Mouse (Mus musculus) E14TG2a.4 (cell line): ENCODE data around the gene Fev.
A peak's percentile ranks its signal among the peaks of the same experiment; 100 is the strongest.

Source experiments
- H3K27me3 ChIP-seq: 2 replicates; pipeline ENCODE4 v1.6.1; 2014; ENCODE audit warnings: low read length, control low read depth; ENCODE audit not compliant: insufficient read depth
- H3K36me3 ChIP-seq: 2 replicates; pipeline ENCODE4 v1.6.1; 2014; ENCODE audit warnings: low read length, control low read depth; ENCODE audit not compliant: insufficient read depth
- H3K4me1 ChIP-seq: replicated peaks from 2 replicates; pipeline ENCODE4 v1.6.1; 2014; ENCODE audit warnings: low read depth, low read length, control low read depth
- H3K4me3 ChIP-seq: replicated peaks from 2 replicates; pipeline ENCODE4 v1.5.1; 2014; ENCODE audit warnings: mild to moderate bottlenecking, low read length
- H3K9me3 ChIP-seq: 2 replicates; pipeline ENCODE4 v1.6.1; 2014; ENCODE audit warnings: low read length, control low read depth
- CTCF ChIP-seq: conservative IDR thresholded peaks from 2 replicates; pipeline ENCODE4 v1.5.1; 2014; ENCODE audit warnings: low read length
- NANOG ChIP-seq: IDR thresholded peaks from 2 replicates; pipeline ENCODE4 v1.6.1; 2014; ENCODE audit warnings: borderline replicate concordance, low read length, mixed read lengths
- POU5F1 ChIP-seq: IDR thresholded peaks from 2 replicates; pipeline ENCODE4 v1.6.1; 2014; ENCODE audit warnings: low read length, borderline replicate concordance

Fev gene

DNA sequence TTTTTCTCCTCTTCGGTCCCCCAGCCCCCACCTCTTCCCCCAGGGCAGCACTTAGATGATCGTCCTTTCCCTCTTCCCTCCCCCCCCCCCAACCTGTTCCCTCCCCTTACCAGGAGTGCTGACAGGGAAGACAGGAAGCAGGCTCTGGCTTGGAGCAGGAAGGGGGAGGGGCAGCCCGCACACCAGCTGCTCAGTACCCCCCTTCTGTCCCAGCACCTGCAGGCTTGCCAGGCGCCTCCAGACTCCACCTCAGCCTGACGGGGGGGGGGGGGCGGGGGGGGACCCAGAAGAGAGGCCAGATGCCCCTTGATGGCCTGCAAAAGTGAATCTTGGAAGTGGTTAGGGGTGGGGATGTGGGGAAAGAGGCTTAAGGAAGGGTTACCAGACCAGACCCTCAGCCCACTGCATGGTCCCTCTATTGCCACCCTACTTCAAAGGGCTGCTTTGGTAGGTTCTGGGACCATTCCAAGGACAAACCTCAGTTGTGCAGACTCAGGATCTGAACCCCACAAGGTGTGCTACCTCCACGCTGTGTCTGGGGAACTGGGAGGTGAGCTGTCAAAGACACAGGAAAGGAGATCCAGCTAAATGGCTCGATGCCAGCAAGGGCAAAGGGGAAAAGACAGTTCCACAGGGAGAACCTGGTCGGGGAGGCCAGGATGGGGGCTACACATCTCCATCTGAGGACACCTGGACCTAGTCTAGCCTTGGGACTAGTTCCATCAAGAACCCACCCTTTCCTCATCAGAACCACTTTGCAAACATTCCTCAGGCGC is 13.6 kb upstream of the Fev start:
- TF ChIP-seq CTCF (no peak), NANOG (no peak), POU5F1 (no peak)

DNA sequence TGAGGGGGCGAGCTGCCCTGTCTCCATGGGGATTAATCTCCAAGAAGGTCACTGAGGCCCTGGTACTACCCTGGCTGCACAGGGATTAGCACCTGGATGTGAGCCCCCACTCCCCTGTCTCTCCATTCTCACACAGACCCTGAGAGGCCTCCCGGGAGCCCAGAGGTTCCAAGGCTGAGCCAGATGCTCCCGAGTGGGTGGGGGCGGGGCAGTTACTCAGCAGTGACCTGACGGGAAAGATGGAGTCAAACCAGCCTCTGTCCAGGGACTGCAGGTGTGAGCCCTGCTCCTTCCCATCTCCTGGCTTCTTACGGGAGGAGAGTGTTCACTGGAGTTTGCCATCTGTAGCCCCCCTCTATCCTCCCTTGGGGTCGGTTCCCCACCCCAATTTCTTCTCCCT is 12.8 kb upstream of the Fev start:
- Histone ChIP-seq H3K27me3 (peaks cover 95% of the 10 kb centered on the region), H3K4me1 (peaks cover 73% of the 10 kb centered on the region), H3K4me3 (peak overlapping the region; percentile 29; the same call in 1 of the 2 replicates), H3K36me3 (no peaks in the 10 kb centered on the region), H3K9me3 (no peaks in the 10 kb centered on the region)
- no peak for TF ChIP-seq CTCF
- no peak for TF ChIP-seq POU5F1

More for the DNA sequence above, 13.6 kb upstream of the Fev start:
- no peak overlapping the region for H3K4me3 ChIP-seq
- peaks cover 95% of the 10 kb centered on the region for H3K27me3 ChIP-seq
- no peaks in the 10 kb centered on the region for H3K9me3 ChIP-seq
- H3K4me1 ChIP-seq, result peaks cover 66% of the 10 kb centered on the region
- H3K36me3 ChIP-seq, result no peaks in the 10 kb centered on the region

DNA sequence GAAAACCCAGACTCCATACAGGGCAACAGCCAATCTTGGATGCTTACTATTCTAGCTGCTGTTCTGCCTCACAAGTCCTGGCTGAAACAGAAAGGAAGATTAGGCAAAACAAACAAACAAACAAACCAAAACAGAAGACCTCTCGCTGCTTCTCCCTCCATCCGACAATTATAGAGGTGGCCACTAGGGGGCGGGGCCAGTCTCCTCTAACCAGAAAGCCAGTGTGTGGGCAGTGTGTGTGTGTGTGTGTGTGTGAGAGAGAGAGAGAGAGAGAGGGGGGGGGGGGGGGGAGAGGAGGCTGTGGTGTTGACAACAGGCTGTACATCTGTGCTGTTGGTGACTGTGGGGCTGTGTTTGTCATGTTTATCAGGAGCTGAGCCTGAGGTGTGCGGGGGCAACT is 9.7 kb upstream of the Fev start:
- Histone ChIP-seq H3K36me3 (no peaks in the 10 kb centered on the region), H3K4me1 (peaks cover 65% of the 10 kb centered on the region), H3K27me3 (peaks cover 97% of the 10 kb centered on the region), H3K9me3 (no peaks in the 10 kb centered on the region), H3K4me3 (no peak overlapping the region)
- TF ChIP-seq NANOG (no peak), CTCF (peak; percentile 67)

DNA sequence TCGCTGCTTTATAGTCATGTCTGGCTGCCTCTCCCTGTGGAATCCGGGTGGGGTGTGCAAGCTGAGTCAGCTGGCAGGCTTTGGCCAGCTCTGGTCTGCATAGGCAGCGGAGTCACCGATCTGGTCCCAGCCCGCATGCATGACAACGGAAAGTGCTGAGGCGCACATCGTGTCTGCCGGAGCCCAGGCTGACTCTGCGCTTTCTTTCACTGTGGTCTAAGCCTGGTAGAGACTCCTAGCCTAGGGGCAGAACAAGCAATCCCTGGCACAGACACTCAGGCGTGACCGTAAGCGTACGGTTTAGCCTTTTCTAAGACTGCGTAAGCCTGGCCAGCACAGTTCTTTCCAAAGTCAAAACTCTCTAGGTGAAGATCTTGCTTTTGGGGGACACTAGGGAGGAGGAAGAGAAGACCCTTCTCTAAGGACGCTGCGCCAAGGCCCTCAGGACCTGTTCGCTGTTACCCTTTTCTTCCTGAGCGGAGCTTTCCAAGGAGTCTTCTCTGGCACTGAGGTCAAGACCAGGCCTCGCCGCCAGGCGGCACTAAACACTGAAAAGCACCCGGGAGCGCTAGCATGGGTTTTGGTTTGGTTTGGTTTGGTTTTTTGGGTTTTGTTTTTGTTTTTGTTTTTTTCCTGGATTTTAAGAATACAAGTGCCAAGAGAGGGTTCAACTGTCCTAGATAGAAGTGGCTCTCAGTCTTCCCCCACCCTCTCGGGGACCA is 8.1 kb upstream of the Fev start, which contains the start of gene Cryba2:
Gene Cryba2, minus strand, starts transcription at position 10 of the 722 bp plus-strand sequence.
- H3K36me3 ChIP-seq, result no peaks in the 10 kb centered on the region
- peak; percentile 93 for TF ChIP-seq CTCF
- TF ChIP-seq NANOG, result no peak
- peak; percentile 82 for TF ChIP-seq POU5F1
- peaks cover 50% of the 10 kb centered on the region for H3K4me1 ChIP-seq
- peaks cover 95% of the 10 kb centered on the region for H3K27me3 ChIP-seq
- peak within 1 kb of the TSS; percentile 72 for H3K4me3 ChIP-seq
- H3K9me3 ChIP-seq, result no peaks in the 10 kb centered on the region

DNA sequence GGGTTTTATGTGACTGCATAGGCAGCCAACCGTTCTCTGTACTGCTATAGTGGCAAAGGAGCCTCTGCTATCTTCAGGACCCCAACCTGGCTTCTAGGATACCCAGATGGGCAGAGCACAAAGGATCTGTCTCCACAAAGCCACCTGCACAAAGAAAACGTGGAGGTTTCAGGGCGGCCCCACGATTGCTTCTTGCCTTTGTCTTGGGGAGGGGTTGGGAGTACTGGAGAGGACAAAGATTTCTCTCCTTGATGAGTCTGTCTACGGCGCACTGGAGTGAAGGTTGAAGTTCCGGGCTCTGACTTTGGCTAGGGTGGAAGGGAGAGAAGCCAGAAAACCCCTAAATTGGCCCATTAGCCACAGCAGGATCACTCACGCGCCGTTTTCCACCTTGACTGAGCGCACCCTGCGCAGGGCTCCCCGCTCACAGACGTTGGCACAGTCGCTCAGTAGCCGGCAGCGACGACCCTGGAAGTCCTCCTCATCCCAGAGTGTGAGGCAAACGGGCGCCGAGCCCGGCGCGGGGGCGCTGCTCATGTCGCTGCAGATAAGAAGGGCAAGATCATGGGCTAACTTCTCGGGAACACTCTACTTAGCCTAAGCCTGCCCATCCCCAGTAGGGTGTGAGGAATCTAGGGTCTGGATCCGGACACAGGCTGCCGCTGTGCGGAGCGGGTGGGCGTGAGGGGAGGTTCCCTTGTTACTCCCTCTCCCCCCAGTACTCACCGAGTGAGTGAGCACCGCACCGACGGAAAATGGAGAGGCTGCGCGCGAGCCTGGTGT is 7.3 kb upstream of the Fev start:
- no peak for TF ChIP-seq POU5F1
- no peak for TF ChIP-seq CTCF

DNA sequence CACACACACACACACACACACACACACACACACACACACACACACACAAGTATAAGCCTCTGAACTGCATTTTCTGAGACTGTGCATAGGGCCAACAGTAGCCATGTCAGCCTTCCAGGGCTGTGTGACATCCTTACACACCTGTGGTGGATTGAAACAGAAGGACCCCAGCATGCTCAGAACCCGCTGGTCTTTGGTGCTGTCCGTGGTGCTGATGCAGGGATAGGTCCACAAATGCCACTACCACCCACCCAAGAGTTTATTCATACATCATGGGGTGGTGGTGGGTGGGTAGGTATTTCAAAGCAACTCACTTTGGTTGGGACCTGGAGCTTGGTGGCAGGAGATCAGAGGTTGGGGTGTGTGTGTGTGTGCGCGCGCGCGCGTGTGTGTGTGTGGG is 6.3 kb upstream of the Fev start:
- Histone ChIP-seq H3K36me3 (no peaks in the 10 kb centered on the region), H3K4me1 (peaks cover 34% of the 10 kb centered on the region), H3K4me3 (no peak overlapping the region), H3K27me3 (peaks cover 94% of the 10 kb centered on the region), H3K9me3 (no peaks in the 10 kb centered on the region)
- TF ChIP-seq POU5F1 (no peak), CTCF (no peak), NANOG (no peak)

More for the DNA sequence above, 7.3 kb upstream of the Fev start:
- peak overlapping the region; percentile 72 for H3K4me3 ChIP-seq
- H3K4me1 ChIP-seq, result peaks cover 43% of the 10 kb centered on the region
- peaks cover 94% of the 10 kb centered on the region for H3K27me3 ChIP-seq
- H3K36me3 ChIP-seq, result no peaks in the 10 kb centered on the region
- no peaks in the 10 kb centered on the region for H3K9me3 ChIP-seq

DNA sequence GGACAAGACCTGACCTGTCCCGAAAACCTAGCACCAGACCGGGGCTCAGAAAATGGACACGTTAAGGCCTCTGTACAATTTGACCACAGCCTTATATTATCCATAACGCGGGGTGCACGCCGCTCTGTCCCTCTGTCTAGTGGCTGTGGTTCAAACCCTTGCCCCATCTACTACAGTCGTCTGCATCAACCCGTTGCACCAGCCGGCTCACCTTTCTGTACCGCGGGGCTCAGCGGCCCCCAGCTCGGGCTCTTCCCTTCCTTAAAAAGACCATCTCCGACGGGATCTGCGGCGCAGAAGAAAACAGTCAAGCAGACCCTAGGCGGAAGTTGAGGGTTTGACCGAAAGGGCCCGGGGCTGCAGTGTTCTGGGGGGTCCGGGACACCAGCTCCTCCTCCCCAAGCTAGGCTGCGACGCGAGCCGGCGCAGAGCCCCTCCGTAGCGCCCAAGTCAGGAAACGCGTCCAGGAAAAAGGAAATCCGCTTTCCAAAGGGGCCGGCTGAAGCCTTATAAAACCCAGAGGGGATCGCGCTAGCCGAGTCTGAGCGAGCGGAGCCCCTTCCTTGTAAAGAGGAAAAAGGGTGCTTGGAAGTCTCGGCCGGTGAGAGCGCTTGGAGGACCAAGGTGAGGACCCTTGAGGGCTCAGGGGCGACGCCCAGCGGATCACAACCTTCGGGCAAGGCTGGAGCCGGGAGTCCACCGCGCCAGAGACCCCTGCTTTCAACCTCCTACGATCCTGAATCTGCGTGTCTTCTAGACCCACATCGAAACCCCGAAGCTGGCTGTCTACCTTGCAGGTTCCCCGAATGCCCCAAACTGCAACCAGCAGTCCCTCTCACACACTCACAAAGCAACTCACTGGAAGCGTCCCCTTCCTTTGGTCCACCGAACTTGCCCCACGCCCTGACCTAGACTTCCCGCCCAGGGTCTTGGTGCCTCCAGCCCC is 750 bp downstream of the Fev start:
- no peak for TF ChIP-seq POU5F1
- TF ChIP-seq NANOG, result no peak
- no peak for TF ChIP-seq CTCF
- Histone ChIP-seq H3K9me3 (no peaks in the 10 kb centered on the region), H3K4me3 (peak overlapping the region; percentile 66), H3K4me1 (peaks cover 39% of the 10 kb centered on the region), H3K36me3 (no peaks in the 10 kb centered on the region), H3K27me3 (peaks cover 93% of the 10 kb centered on the region)

DNA sequence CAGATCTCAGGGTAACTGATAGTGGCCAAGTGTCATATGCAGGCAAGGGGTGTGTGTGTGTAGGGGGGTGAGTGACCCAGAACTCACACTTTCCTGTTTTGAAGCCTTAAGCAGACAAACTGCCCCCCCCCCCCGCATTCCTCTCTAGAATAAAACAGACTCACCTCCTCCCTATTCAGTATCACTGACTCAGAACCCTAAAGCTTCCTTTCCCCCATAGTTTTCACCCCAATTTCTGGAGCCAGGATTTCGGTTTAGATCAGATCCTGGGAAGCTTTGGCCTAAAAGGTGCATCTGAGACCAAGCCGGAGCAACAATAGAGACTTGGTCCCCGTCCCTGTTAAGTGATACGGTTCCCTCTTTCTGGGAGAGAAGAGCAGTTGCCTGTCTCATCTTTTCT is 1.8 kb downstream of the Fev start:
- Histone ChIP-seq H3K27me3 (peaks cover 96% of the 10 kb centered on the region), H3K4me3 (no peak overlapping the region), H3K9me3 (no peaks in the 10 kb centered on the region), H3K4me1 (peaks cover 39% of the 10 kb centered on the region), H3K36me3 (no peaks in the 10 kb centered on the region)
- TF ChIP-seq CTCF, result no peak
- TF ChIP-seq POU5F1, result no peak
- TF ChIP-seq NANOG, result no peak
